Mouse (Mus musculus): ENCODE results near the gene Myl4. TPM values are rescaled to one million over a fixed set of nuclear protein-coding genes. Genes with fewer than 3 reads are reported as not detected.

The Myl4 gene
- polyA plus RNA-seq, 1 experiment from 2014 or later: 3.2 TPM

DNA sequence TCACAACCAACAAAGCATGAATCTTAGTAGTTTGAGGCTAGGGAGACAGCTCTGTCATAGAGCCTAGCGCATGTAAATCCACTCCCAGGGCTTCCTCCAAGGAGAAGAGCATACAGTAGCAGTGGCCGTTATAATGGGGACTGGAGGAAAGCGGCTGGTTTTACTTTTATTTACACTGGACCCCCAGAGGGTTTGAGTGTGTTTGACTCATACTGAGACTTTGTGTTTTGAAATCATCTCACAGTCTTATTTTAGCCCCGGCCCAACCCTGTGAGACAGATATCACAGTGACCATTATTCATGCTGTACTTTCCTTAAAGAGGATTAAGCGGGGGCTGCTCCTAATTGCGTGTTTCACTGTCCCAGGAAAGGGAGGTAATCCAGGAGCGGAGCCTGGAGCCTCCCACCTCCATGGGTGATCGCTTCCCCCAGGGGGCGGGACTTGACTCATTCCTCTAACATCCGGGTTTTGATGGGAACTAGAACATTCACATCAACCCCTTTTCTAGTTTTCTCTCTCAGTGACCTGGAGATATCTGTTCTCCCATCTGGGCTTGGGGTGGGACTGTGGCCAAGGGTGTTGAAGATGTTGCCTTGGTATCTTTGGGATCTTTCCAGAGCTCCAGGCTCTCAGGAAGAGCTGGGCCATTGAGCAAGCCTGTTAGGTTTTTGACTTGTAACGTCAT is 77.3 kb downstream of the Myl4 start:
- WGBS: 46% methylated on average over 11 of the region's 11 CpGs

GRCm38 (mm10) chr11:104628566-104628965 is 78.1 kb downstream of the Myl4 start:
- DNase-seq: no peak
- H3K4me1 ChIP-seq (ENCODE audit: control insufficient read depth, insufficient read depth, low read length): no peaks in the 10 kb centered on the region
- no peaks in the 10 kb centered on the region for H3K27me3 ChIP-seq (ENCODE audit: control insufficient read depth, insufficient read depth, low read length)
- H3K9me3 ChIP-seq (ENCODE audit: control insufficient read depth, low read length): no peaks in the 10 kb centered on the region
- H3K4me2 ChIP-seq (ENCODE audit: low read length): no peak overlapping the region
- no peak overlapping the region for H3K9ac ChIP-seq (replicated peaks; ENCODE audit: low read length)
- no peak for ATAC-seq (ENCODE audit: low FRiP score, low TSS enrichment)
- 87% methylated on average over 5 of the region's 5 CpGs for WGBS
- H3K4me3 ChIP-seq (replicated peaks; ENCODE audit: low read depth, low read length): no peak overlapping the region
- no peak overlapping the region for H3K27ac ChIP-seq (replicated peaks; ENCODE audit: low read depth, low read length)
- H3K36me3 ChIP-seq (ENCODE audit: control insufficient read depth, insufficient read depth, low read length): no peaks in the 10 kb centered on the region

More for the DNA sequence above, 77.3 kb downstream of the Myl4 start:
- Histone ChIP-seq H3K4me1 (ENCODE audit: control insufficient read depth, insufficient read depth, low read length) (no peaks in the 10 kb centered on the region), H3K4me3 (replicated peaks; ENCODE audit: low read depth, low read length) (no peak overlapping the region), H3K9me3 (ENCODE audit: control insufficient read depth, low read length) (no peaks in the 10 kb centered on the region), H3K4me2 (ENCODE audit: low read length) (no peak overlapping the region), H3K9ac (replicated peaks; ENCODE audit: low read length) (no peak overlapping the region), H3K36me3 (ENCODE audit: control insufficient read depth, insufficient read depth, low read length) (no peaks in the 10 kb centered on the region), H3K27ac (replicated peaks; ENCODE audit: low read depth, low read length) (no peak overlapping the region), H3K27me3 (ENCODE audit: control insufficient read depth, insufficient read depth, low read length) (no peaks in the 10 kb centered on the region)
- DNase-seq: no peak
- ATAC-seq (ENCODE audit: low FRiP score, low TSS enrichment): no peak

DNA sequence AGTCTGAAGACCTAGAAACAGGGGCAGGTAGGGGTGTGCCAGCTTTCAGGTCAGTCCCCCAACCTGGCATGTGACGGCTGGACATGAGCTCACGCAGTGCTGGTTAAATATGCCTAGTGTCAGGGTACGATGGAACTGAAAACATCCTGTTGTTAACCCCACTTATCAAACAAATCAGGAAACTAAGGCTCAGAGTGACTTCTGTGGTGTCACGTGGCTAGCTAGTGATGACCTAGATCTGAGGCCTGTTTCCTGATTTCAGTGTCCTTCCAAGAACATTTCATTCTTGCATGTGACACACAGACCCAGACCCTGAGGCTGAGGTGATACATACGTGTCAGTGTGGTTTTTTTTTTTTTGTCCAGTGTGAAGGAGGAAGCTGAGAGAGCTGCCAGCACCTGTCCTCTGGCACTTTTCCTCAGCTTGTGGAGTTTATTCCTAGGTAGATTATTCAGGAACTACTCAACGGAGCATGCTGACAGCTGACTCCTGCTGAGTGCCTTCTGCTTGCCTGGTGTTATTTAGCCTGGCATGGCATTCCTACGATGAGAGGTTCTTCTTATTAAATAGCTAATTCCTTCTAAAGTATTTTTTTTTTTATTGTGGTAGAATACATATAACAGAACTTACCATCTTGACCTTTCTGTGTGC is 79.8 kb downstream of the Myl4 start:
- Histone ChIP-seq H3K27me3 (ENCODE audit: control insufficient read depth, insufficient read depth, low read length) (no peaks in the 10 kb centered on the region), H3K36me3 (ENCODE audit: control insufficient read depth, insufficient read depth, low read length) (no peaks in the 10 kb centered on the region), H3K27ac (replicated peaks; ENCODE audit: low read depth, low read length) (no peak overlapping the region), H3K4me2 (ENCODE audit: low read length) (no peak overlapping the region), H3K9ac (replicated peaks; ENCODE audit: low read length) (no peak overlapping the region), H3K4me1 (ENCODE audit: control insufficient read depth, insufficient read depth, low read length) (no peaks in the 10 kb centered on the region), H3K9me3 (ENCODE audit: control insufficient read depth, low read length) (no peaks in the 10 kb centered on the region), H3K4me3 (replicated peaks; ENCODE audit: low read depth, low read length) (no peak overlapping the region)
- no peak for DNase-seq
- WGBS: 81% methylated on average over 7 of the region's 7 CpGs
- no peak for ATAC-seq (ENCODE audit: low FRiP score, low TSS enrichment)

GRCm38 (mm10) chr11:104631306-104631705 is 80.8 kb downstream of the Myl4 start:
- no peaks in the 10 kb centered on the region for H3K9me3 ChIP-seq (ENCODE audit: control insufficient read depth, low read length)
- ATAC-seq (ENCODE audit: low FRiP score, low TSS enrichment) (no peak), DNase-seq (no peak)
- no peaks in the 10 kb centered on the region for H3K36me3 ChIP-seq (ENCODE audit: control insufficient read depth, insufficient read depth, low read length)
- no peak overlapping the region for H3K4me3 ChIP-seq (replicated peaks; ENCODE audit: low read depth, low read length)
- no peak overlapping the region for H3K27ac ChIP-seq (replicated peaks; ENCODE audit: low read depth, low read length)
- no peaks in the 10 kb centered on the region for H3K27me3 ChIP-seq (ENCODE audit: control insufficient read depth, insufficient read depth, low read length)
- H3K4me1 ChIP-seq (ENCODE audit: control insufficient read depth, insufficient read depth, low read length): no peaks in the 10 kb centered on the region
- H3K9ac ChIP-seq (replicated peaks; ENCODE audit: low read length): no peak overlapping the region
- WGBS: 35% methylated on average over 1 of the region's 1 CpGs
- no peak overlapping the region for H3K4me2 ChIP-seq (ENCODE audit: low read length)

- DNase-seq (no peak), ATAC-seq (ENCODE audit: low FRiP score, low TSS enrichment) (no peak)
- Histone ChIP-seq H3K4me3 (replicated peaks; ENCODE audit: low read depth, low read length) (no peak overlapping the region), H3K27ac (replicated peaks; ENCODE audit: low read depth, low read length) (no peak overlapping the region), H3K9ac (replicated peaks; ENCODE audit: low read length) (no peak overlapping the region), H3K36me3 (ENCODE audit: control insufficient read depth, insufficient read depth, low read length) (no peaks in the 10 kb centered on the region), H3K4me2 (ENCODE audit: low read length) (no peak overlapping the region), H3K9me3 (ENCODE audit: control insufficient read depth, low read length) (no peaks in the 10 kb centered on the region), H3K27me3 (ENCODE audit: control insufficient read depth, insufficient read depth, low read length) (no peaks in the 10 kb centered on the region), H3K4me1 (ENCODE audit: control insufficient read depth, insufficient read depth, low read length) (no peaks in the 10 kb centered on the region)
- WGBS: 94% methylated on average over 14 of the region's 14 CpGs
Observed at GRCm38 (mm10) chr11:104637010-104637409, 86.5 kb downstream of the Myl4 start.

DNA sequence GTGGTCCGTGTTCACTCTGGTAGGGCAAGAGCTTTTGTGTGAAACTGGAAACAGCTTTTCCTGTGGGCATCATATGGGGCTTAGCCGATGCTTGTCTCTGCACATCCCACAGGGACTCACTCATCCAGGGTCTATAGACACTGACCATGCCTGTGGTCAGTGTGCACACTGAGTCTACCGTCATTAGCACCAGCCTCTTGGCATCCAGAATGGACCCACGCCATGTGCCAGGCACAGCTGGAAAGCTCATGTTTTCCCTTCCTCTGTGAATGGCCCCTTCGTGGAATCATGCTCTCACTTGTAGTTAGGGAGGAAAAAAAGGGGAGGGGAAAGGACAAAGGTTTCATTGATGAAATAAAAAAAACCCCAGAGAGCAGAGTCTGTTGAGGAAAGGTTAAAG is 87.5 kb downstream of the Myl4 start:
- Histone ChIP-seq H3K27me3 (ENCODE audit: control insufficient read depth, insufficient read depth, low read length) (no peaks in the 10 kb centered on the region), H3K9me3 (ENCODE audit: control insufficient read depth, low read length) (no peaks in the 10 kb centered on the region), H3K9ac (replicated peaks; ENCODE audit: low read length) (no peak overlapping the region), H3K27ac (replicated peaks; ENCODE audit: low read depth, low read length) (no peak overlapping the region), H3K36me3 (ENCODE audit: control insufficient read depth, insufficient read depth, low read length) (no peaks in the 10 kb centered on the region), H3K4me2 (ENCODE audit: low read length) (no peak overlapping the region), H3K4me3 (replicated peaks; ENCODE audit: low read depth, low read length) (no peak overlapping the region), H3K4me1 (ENCODE audit: control insufficient read depth, insufficient read depth, low read length) (no peaks in the 10 kb centered on the region)
- WGBS: 68% methylated on average over 5 of the region's 5 CpGs
- DNase-seq (no peak), ATAC-seq (ENCODE audit: low FRiP score, low TSS enrichment) (no peak)

DNA sequence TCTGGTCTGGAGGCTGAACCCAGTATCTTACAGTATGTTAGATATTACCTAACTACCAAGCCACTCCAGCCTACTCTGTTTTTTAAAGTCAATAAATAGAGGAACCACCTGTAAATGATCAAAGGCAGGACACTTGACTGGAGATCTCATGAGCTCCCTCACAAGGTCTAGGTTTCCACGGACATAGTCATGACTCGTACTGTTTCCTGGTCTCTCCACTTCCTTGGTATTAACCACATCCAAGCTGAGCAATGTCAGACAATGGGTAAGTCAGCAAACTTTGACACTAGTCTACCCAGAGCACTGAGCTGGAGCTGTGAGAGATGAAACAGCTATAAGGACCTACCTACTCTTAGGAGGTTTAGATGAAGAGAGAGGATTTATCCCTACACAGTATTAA is 88.4 kb downstream of the Myl4 start:
- H3K27ac ChIP-seq (replicated peaks; ENCODE audit: low read depth, low read length): no peak overlapping the region
- H3K9ac ChIP-seq (replicated peaks; ENCODE audit: low read length): no peak overlapping the region
- H3K4me3 ChIP-seq (replicated peaks; ENCODE audit: low read depth, low read length): no peak overlapping the region
- H3K27me3 ChIP-seq (ENCODE audit: control insufficient read depth, insufficient read depth, low read length): no peaks in the 10 kb centered on the region
- no peaks in the 10 kb centered on the region for H3K4me1 ChIP-seq (ENCODE audit: control insufficient read depth, insufficient read depth, low read length)
- H3K36me3 ChIP-seq (ENCODE audit: control insufficient read depth, insufficient read depth, low read length): no peaks in the 10 kb centered on the region
- ATAC-seq (ENCODE audit: low FRiP score, low TSS enrichment) (no peak), DNase-seq (no peak)
- H3K9me3 ChIP-seq (ENCODE audit: control insufficient read depth, low read length): no peaks in the 10 kb centered on the region
- no peak overlapping the region for H3K4me2 ChIP-seq (ENCODE audit: low read length)
- 89% methylated on average over 2 of the region's 2 CpGs for WGBS

DNA sequence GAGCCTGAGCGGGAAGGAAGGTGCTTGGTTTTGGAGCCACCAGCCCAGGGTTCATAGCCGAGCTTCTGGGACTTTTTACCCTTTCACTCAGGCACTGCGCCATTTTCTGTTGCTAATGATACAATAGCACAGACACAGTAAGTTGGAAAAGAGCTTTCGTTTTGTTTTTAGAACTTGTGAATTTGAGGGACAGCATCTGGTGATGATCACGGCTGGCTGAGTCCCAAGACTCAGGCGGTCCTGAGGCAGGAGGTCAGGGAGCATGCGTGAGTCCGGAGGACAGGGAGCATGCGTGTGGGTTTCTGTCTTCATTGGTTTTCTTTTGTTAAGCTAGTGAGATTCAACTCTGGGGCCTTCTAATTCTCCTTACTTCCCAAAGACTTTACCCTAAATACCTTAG is 89.2 kb downstream of the Myl4 start:
- ATAC-seq (ENCODE audit: low FRiP score, low TSS enrichment): no peak
- Histone ChIP-seq H3K4me2 (ENCODE audit: low read length) (no peak overlapping the region), H3K9ac (replicated peaks; ENCODE audit: low read length) (no peak overlapping the region)

GRCm38 (mm10) chr11:104640894-104641293 is 90.4 kb downstream of the Myl4 start:
- Histone ChIP-seq H3K4me3 (replicated peaks; ENCODE audit: low read depth, low read length) (no peak overlapping the region), H3K4me2 (ENCODE audit: low read length) (no peak overlapping the region), H3K27me3 (ENCODE audit: control insufficient read depth, insufficient read depth, low read length) (no peaks in the 10 kb centered on the region), H3K27ac (replicated peaks; ENCODE audit: low read depth, low read length) (no peak overlapping the region), H3K36me3 (ENCODE audit: control insufficient read depth, insufficient read depth, low read length) (no peaks in the 10 kb centered on the region), H3K9ac (replicated peaks; ENCODE audit: low read length) (no peak overlapping the region), H3K9me3 (ENCODE audit: control insufficient read depth, low read length) (no peaks in the 10 kb centered on the region), H3K4me1 (ENCODE audit: control insufficient read depth, insufficient read depth, low read length) (no peaks in the 10 kb centered on the region)
- no peak for DNase-seq
- WGBS: 80% methylated on average over 10 of the region's 10 CpGs
- no peak for ATAC-seq (ENCODE audit: low FRiP score, low TSS enrichment)

More for the DNA sequence above, 89.2 kb downstream of the Myl4 start:
- no peak for DNase-seq
- H3K27ac ChIP-seq (replicated peaks; ENCODE audit: low read depth, low read length): no peak overlapping the region
- no peak overlapping the region for H3K4me3 ChIP-seq (replicated peaks; ENCODE audit: low read depth, low read length)
- no peaks in the 10 kb centered on the region for H3K36me3 ChIP-seq (ENCODE audit: control insufficient read depth, insufficient read depth, low read length)
- no peaks in the 10 kb centered on the region for H3K4me1 ChIP-seq (ENCODE audit: control insufficient read depth, insufficient read depth, low read length)
- no peaks in the 10 kb centered on the region for H3K27me3 ChIP-seq (ENCODE audit: control insufficient read depth, insufficient read depth, low read length)
- WGBS: 91% methylated on average over 9 of the region's 9 CpGs
- no peaks in the 10 kb centered on the region for H3K9me3 ChIP-seq (ENCODE audit: control insufficient read depth, low read length)

Data from midbrain, embryonic 14.5 days (tissue).